Mouse (Mus musculus): ENCODE results near the gene Nfkb2.

Nfkb2 gene

DNA sequence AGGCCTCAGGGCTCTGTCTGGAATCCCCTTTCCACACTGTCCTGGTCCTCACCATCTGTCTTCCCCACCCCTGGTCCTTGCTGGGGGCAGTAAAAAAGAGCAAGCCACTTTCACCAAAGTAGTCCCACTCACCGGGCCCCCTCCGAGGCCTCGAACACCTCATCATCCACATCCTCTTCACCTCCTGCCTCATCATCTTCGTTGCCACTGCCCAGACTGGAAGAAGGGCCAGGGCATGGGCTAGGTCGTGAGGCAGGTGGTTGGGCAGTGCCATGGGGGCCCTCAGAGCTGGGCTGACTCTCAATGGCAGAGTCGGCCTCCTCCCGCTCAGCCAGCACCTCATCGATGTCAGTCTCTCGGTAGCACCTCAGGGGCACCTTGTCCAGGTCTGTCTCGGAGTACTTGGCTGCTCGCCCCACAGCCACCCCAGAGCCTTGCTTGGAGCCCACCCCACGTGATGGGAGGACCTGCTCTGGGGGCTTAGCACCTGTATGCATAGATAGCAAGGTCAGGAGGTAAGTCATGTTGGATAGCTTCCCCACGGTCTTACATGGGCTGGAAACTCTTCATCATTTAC, 19.0 kb downstream of the Nfkb2 start:
- no peak for DNase-seq (ENCODE audit: low read depth)

- no peak for DNase-seq (ENCODE audit: low read depth)
Measured at GRCm38 (mm10) chr19:46323716-46324115, 19.6 kb downstream of the Nfkb2 start.

DNA sequence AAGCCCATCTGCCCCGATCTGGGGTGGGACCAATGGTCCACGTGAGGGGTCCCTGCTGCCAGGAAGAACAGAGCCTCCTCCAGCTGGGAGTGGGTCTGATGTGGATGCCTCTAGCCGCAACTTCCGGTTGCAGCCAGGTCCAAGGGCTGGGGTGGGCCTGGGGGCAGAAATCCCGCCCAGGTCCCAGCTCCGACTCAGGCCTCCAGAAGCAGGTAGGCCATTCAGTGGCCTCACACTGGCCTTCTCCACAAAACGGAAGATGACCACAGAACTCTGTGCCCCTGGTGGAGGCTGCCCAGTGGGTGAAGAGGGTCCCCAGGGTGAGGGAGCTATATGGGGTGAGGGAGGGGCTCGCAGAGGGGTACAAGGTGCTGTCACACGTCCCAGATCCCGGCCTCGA, 20.2 kb downstream of the Nfkb2 start:
- no peak for DNase-seq (ENCODE audit: low read depth)

DNA sequence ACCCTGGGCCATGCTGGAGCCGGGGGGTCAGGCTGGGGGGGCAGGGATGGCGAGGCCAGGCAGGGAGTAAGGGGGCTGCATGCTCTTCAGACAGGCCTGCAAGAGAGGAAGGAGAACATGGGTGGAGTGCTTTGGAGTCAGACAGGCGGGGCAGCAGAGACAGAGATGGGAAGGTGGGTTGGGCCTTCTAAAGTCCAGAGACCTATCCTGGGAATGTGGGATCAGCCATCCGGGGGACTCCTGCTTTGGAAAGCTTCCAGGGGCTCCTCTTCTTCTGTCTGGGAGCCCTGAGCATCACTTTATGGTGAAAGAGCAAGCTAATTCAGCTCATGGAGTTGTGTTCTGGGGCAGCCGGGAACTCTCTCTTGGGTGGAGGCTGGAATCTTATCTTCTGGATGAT, 20.8 kb downstream of the Nfkb2 start:
- no peak for DNase-seq (ENCODE audit: low read depth)

DNA sequence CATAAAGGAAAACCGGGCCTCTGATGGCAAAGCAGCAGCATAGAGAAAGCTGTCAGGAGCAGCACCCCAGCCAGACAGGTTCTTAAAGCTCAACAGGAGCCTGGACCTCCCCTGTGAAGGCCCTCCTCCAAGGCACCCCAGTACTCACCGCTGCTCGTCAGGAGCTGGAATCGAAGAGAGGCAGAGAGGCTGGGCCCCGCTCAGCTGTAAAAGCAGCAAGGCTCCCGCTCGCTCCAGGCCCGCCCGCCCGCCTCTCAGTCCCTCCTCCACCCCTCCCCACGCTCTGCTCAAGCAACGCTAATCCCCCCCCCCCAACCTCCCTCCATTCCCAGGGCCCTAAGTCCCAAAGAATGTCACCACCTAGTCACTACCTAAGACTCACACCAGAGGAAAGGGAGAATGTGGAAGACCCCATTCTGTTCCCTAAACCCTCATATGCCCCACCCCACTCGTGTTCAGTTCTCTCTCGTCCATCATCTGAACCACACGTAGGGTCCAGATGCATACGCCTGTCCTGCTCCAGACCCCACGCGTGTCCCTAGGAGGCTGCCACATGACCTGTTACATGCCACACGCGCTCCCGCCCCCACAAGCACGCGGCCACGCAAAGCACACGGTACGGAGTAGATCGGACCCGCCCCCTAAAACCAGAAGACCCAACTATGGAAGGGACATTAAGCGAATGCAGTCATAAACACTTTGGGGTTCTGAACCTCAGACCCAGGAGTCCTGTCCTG, 22.1 kb downstream of the Nfkb2 start:
- DNase-seq (ENCODE audit: low read depth) = no peak

DNA sequence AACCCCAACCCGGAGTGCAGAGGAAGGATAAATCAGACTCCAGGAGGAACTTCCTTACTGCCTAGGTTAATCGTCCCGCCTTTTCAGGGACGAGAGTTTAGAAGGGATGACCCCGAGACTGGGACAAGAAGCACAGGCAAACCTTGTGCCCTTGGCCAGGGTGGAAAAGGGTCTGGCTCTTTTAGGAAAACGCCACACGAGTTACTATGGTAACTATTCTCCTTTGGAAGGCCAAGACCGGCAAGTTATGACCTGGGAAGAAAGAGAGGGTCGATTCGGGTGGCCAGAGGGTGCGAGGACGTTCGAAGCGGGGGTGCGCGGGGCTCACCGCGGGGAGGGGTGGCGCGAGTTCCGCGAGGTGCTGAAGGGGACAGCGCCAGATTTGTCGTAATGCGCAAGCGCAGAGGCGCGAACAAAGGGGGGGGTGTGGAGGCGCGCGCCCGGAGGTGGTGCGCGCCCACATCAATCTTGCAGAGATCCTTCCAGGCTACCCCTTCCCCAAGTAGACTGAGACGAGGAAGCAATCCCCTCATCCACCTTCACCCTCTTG, 22.7 kb downstream of the Nfkb2 start, which contains the start of gene Psd:
TSS of gene Psd (minus strand) at position 401 of the 550 bp plus-strand sequence.
- DNase-seq (ENCODE audit: low read depth) = peak; percentile 80

- DNase-seq (ENCODE audit: low read depth) = no peak
Measured at GRCm38 (mm10) chr19:46327531-46328064, 23.5 kb downstream of the Nfkb2 start.

DNA sequence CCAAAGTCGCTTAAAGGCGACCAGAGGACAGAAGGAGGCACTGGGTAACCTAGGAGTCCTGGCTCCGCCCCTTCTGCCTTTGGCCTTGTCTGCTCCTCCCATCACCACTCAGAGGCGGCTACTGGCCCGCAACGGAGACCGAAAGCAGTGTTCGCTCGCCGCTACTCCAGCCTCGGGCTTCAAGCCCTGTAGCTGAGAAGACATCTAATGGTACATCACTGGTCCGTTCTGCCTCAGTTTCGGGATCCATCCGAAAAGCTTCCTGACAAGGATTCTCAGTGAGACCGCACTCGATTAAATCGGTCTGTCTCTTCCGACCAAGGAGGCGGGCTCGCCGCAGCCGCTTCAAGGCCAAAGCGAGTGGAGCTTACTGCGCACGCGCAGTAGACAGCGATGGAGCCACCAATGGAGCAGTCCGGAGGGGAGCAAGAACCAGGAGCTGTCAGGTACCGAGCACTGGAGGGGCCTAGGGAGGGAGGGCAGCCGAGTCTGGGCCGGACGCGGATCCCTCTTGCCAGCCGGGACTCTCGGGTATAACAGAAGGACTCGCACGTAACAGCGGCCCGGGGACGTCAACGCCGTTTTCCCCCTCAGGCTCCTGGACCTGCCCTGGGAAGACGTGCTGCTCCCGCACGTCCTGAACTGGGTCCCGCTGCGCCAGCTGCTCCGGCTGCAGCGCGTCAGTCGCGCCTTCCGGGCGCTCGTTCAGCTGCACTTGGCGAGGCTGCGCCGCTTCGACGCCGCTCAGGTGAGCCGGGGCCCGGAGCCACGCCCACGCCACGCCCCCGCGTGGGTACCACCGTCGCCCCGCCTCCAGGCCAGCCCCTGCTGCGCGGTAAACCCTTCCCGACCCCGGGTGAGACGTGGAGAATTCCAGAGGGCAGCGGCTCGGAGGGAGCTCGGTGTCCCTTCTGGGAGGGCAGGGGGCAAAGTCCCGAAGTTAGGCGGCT, 24.2 kb downstream of the Nfkb2 start, which contains the start of gene Fbxl15:
TSS of gene Fbxl15 (plus strand) at position 104 of the 950 bp plus-strand sequence.
- peak; percentile 97 for DNase-seq (ENCODE audit: low read depth)

GRCm38 (mm10) chr19:46329031-46329641, 25.0 kb downstream of the Nfkb2 start:
- DNase-seq (ENCODE audit: low read depth) = peak; percentile 67

GRCm38 (mm10) chr19:46329951-46330350, 25.8 kb downstream of the Nfkb2 start:
- peak; percentile 74 for DNase-seq (ENCODE audit: low read depth)

GRCm38 (mm10) chr19:46330696-46331095, 26.6 kb downstream of the Nfkb2 start:
- DNase-seq (ENCODE audit: low read depth) = no peak

GRCm38 (mm10) chr19:46331326-46331725, 27.2 kb downstream of the Nfkb2 start:
- DNase-seq (ENCODE audit: low read depth) = no peak

DNA sequence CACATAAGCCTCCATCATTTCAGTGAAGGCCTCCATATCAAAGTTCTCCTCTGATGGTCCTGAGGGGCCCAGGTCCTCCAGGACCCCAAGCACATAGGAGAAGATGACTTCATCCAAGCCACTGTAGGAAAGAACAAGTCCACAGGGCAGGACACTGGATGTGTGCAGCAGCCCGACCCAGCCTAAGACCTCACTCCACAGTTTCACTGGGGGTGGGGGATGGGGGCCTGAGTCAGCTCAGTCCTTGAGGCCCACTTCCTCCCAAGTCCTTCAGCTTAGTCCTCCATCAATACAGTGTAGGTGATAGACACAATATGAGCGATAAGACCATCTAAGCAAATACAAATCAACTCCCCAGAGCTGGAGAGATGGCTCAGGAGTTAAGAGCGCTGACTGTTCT, 27.8 kb downstream of the Nfkb2 start:
- no peak for DNase-seq (ENCODE audit: low read depth)

- no peak for DNase-seq (ENCODE audit: low read depth)
Measured at GRCm38 (mm10) chr19:46332721-46333339, 28.7 kb downstream of the Nfkb2 start.

DNA sequence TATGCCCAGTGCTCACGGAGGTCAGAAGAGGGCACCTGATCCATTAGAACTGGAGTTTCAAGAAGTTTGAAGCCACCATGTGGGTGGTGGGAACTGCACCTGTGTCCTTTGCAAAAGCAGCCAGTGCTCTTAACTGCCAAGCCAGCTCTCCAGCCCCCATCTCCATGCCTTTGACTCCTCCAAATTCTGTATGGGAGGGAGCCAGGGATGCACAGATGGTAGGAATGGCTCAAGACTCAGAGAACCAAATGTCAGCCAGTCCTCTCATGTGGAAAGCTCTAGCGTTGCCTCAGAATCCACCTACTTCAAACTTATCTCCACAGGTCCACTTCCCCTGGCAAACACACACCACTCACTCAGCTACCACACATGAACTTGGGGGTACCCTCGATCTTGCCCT, 29.8 kb downstream of the Nfkb2 start:
- no peak for DNase-seq (ENCODE audit: low read depth)

- no peak for DNase-seq (ENCODE audit: low read depth)
Measured at GRCm38 (mm10) chr19:46337719-46338330, 33.7 kb downstream of the Nfkb2 start.

DNA sequence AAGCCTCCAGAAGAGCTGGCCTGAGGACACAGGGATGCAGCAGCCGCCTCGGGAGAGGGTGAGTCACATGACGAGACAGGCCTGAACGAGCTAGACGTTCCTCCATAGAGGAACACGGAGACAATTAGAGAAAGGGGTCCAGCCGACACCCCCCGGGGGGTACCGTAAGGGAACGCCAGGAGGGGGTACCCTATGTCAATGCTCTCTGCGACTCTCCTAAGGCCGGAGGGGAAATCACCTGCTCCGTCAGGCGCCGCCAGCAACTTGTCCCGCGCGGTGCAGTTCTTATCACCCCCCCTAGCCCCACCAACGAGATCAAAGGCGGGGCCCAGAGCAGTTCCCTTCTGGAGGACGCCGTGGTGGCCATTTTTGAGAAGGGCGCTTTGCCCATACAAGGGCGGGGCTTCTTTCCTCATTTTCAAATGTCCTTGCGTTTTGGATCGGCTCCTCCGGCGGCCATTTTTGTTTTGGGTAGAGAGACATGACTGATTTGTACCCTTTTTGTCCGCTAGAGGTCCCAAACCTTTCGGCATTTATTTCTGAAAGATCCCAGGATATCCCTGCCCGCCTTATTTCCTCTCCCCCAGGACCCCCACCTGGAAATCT, 34.3 kb downstream of the Nfkb2 start, which contains the start of gene Cuedc2:
TSS of gene Cuedc2 (minus strand) at position 372 of the 606 bp plus-strand sequence.
- DNase-seq (ENCODE audit: low read depth) = peak; percentile 98

DNA sequence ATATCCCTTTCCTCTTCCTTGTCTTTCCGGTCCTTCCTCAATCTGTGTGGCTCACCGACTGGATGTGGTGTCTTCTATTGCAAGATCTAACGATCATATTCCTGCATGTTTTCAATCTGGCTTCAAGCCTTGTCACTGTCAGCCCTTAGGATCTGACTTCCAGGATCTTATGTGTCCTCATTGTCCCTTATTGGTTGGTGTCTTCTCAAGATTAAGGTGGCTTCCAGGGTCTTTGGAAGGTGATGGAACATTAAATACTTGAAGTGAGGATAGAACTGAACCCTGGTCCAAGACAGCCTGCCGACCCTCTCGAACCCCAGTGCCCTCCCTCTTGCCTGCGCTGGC, 34.8 kb downstream of the Nfkb2 start:
- no peak for DNase-seq (ENCODE audit: low read depth)

DNA sequence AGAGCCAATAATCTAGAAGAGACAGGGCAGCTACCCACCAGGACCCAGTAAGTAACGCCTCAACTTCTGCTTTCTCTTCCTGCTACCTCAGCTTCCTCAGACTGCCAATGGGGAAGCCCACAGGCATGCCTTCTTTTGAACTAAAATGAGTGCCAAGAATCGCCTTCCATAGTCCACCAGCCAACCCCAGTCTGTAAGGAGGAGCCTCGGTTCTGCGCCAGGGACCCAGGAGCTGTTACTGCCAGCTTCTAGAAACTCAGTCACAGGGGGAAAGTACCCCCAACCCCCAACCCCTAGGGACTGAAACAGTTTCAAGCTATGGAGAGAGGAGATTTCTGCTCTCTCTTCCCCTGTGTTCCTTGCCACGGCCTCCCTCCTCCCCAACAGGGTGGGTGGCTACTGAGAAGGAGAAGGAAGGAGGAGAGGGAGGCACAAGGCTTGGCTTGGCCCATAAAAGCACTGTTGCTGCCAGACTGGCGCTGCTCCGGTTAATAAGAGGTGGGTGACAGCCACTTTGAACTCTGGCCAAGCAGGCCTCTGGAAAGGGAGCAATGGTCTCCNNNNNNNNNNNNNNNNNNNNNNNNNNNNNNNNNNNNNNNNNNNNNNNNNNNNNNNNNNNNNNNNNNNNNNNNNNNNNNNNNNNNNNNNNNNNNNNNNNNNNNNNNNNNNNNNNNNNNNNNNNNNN, 35.3 kb downstream of the Nfkb2 start:
- DNase-seq (ENCODE audit: low read depth) = no peak
